Mouse (Mus musculus) embryo, embryonic 10.5 days (tissue): ENCODE measurements around the gene Macrod1.
"Not testable (repeated sequence)": the region's sequence is repeated elsewhere in the genome, so short reads cannot be mapped to it uniquely, and the experiment has no call there.

Experiments used
- DNase-seq: peaks from one replicate; pipeline ENCODE4 v3.0.0-alpha.2; 2015; ENCODE audit warnings: low spot score

The Macrod1 gene

GRCm38 (mm10) chr19:7057126-7057721 is 614 bp downstream of the Macrod1 start:
- no peak for DNase-seq

DNA sequence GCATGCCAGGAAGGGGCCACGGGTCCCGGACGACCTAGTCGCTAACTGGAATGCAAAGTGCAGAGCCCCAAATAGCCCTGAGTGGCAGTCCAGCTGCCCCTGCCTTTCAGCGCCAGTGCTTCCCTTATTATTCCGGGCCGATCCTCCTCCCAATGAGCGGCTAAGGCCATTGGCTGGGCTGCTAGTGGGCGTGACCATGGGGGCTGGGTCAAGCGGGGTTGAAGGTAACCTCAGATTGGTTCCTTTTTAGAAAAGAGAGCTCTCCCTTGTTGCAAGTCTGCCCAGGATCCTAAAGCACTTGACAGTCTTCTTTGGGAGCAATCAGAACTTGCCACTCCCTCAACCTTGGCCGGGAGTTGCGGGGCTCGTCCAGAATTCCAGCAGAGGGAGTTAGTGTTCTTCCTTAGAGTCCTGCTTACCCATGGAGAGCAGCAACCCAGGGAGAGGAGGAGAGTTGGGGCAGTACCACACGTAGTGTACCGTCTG is 1.2 kb downstream of the Macrod1 start:
- DNase-seq: peak; percentile 96

GRCm38 (mm10) chr19:7058541-7058940 is 1.9 kb downstream of the Macrod1 start:
- no peak for DNase-seq

GRCm38 (mm10) chr19:7062110-7062509 is 5.5 kb downstream of the Macrod1 start:
- DNase-seq: no peak

DNA sequence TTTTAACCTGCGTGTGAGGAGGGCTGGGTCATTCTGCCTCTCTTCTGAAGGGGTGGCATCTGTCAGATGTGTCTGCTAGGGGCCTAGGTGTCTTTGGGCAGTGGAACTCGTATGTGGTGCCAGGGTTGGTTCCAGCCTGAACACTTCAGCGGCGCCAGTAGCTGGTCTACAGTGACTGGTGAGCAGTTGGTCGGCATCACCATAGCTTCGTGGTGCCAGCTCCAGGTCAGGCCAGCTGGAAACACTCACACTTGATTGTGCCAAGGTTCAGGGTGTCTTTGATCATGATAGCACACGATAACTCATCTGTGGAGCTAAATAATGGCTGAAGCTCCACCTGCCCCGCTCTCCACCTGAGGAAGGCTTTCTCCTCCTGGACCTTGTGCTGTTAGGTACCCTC is 6.3 kb downstream of the Macrod1 start:
- no peak for DNase-seq

DNA sequence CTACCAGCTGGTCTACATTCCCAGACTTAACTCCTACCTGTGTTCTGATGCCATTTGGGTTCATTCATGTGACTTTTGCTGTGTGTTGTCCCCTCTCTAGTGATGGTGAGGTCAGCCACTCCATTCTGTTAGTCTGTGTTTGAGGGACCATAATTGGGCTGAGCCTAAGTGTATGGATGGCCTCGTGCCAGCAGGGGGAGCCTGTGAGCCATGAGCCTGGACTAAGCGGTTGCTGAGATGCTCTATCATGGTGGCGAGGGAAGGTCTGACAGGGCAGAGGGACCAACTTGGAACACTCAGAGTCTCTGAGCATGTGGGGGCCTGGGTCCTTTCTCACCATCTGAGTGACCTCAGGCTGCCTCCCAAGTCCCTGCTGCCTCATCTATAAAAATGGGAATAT is 8.0 kb downstream of the Macrod1 start:
- peak; percentile 93 for DNase-seq

GRCm38 (mm10) chr19:7066034-7066827 is 9.6 kb downstream of the Macrod1 start:
- DNase-seq: peak; percentile 81

GRCm38 (mm10) chr19:7066828-7067342 is 10.3 kb downstream of the Macrod1 start:
- DNase-seq: no peak

DNA sequence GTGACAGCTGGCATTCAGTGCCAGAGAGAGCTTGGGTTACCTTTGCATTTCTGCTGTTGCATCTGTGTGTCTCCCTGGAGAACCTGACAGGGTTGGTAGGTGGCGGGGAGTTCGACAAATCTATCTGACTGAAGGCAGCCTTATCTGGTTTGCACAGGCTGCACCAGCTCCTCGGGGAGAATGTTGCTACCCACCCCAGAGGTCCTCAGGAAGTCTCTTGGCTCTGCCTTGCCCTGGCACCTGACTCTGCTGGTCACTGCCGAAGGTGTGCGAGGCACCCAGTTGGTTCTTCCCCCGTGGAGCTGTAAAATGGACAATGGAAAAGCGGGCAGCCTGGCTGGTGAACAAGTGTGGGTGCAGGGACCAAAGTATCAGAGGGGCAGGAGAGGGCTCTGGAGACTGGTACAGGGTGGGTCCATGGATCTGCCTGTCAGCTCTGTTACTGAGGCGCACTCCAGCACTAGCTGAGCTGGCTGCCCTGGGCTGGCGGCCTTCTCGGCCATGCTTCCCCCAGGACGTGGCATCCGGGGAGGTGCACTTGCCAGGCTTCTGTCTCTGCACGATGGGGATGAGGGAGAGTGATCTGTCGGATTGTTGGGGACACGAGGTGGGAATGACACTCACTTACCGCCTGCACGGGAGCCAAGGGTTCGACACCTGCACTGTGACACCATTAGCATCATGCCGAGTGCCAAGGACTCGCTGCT is 10.9 kb downstream of the Macrod1 start:
- DNase-seq: no peak

DNA sequence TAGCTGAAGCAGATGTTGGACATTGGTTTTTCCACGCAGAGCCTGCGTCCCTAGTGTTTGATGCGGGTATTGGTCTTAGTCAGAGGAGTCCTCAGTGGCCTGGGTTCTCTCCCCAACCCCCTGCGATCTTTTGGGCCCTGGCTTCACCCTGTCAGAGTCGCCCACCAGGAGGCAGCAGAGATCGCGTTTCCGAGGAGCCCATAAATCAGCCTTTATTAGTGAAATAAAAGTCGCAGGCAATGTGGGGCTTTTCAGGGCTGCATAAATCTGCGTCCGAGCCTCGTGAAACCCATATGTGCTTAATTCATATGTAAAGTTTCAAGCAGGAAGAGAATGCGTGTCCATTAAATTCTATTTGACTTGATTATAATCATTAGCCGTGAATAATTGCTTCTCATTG is 11.5 kb downstream of the Macrod1 start:
- peak; percentile 91 for DNase-seq

DNA sequence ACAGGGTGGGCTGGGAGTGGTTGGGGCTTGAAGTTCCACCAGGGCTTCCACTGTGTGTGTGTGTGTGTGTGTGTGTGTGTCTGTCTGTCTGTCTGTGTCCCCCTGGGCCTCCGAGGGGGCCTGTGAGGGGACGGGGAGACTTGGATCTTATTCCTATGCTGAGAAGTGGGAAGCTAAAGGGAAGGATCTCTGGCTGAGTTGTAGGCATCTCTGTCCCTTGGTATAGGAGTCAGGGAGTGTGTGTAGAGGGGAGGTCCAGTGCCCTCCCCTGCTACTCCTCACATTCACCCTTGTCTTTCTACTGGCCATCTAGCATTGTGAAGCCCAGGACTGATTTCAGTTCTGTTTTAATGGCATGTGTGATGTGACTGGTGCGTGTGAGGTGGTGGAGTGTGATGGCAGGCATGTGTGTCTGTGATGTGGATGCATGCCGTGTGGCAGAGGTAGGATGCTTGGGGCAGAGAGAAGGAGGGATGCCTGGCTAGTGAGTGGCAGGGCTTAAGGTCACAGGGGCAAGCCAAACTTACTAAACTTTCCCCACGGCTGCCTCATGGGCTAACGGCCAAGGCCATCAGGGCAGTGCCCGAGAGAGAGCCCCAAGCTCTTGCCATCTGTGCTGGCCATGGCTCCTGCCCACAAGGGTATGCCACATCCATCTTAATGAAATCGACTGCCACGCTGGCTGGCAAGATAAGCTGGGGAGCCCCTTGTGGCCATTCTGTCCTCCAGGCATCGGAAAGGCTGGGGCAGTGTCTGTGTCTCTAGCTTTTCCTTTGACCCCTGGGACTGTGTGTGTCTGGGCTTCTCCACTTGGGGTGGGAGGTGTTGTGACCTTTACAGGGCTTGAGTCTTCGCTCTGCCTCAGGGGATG is 12.3 kb downstream of the Macrod1 start:
- peak; percentile 64 for DNase-seq

DNA sequence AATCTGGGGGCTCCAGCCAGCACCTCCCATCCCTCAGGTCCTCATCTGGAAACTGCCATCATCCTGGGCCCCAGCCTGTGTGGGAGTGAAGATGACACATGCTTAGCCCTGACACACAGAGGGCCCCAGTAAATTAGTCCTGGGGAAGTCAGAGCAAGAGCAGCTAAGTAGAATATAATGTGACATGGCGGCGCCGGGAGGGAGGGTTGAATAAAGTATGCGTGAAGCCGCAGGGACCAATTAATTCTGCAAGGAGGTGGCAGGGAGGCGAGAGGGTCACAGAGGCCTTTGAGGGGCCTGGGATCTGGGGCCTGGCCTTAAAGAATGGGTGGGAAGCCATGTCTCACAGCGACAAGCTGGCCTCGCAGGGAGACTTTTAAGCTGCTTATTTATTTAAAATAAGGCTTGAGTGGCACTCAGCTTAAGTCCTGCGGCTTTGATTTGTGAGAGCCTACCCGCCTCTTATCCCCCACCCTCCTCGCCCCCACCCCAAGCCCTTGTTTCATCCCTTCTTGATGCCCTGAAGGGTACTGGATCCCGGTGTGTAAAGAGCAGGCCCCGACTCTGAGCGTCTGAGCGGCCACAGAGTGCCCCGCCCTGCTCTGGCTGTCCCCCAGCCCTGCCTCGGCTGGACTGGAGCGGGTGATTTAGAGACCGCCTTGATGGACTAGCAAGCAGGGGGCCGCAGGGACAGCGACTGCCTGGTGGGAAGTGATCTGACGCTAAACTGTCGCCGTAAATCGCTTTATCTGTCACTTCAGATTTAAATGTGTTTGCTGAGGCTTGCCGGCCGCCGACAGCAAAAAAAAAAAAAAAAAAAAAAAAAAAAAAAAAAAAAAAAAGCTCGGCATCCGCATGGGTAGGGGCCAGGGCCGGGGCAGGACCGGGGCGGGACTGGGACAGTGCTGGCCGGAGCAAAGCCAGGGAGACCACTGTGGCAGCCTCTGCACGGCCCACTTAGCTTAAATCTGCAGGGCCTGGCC is 13.5 kb downstream of the Macrod1 start:
- DNase-seq: peak; percentile 83

DNA sequence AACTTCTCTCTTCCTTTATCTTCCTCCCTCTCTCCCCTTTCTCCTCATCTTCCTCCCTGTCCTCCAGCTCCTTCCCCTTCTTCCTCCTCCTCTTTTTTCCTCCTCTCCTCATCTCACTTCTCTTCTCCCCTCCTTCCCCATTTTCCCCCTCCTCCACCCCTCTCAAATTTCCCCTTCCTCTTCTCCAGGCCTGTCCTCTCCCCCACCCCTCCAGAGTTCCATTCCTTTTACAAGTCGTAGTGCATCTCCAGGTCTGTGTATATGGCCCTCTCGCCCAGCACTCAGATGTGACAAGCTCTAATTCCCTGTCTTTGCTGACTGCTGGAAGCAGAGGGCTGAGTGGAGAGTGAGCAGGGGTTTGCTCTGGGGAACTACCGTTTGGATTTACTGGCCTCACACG is 14.2 kb downstream of the Macrod1 start:
- DNase-seq: peak; percentile 53

DNA sequence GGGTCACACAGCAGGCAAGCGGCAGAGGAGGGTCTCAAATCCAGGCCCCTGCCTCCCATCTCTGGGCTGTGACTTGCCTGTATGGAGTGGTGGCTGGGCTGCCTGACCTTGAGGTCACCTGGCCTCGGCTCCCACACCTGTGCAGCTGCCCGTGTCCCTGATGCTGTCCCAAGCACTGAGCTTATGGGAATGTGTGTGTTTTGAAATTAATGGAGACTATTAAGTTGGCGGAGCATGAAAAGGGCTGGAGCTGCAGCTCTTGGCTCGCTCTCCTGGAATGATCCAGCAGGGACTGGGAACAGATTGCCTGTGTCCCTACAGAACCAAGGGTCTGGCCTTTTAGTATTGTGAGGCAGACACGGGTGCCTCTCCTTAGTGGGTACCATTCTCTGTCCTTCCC is 15.6 kb downstream of the Macrod1 start:
- DNase-seq: no peak

DNA sequence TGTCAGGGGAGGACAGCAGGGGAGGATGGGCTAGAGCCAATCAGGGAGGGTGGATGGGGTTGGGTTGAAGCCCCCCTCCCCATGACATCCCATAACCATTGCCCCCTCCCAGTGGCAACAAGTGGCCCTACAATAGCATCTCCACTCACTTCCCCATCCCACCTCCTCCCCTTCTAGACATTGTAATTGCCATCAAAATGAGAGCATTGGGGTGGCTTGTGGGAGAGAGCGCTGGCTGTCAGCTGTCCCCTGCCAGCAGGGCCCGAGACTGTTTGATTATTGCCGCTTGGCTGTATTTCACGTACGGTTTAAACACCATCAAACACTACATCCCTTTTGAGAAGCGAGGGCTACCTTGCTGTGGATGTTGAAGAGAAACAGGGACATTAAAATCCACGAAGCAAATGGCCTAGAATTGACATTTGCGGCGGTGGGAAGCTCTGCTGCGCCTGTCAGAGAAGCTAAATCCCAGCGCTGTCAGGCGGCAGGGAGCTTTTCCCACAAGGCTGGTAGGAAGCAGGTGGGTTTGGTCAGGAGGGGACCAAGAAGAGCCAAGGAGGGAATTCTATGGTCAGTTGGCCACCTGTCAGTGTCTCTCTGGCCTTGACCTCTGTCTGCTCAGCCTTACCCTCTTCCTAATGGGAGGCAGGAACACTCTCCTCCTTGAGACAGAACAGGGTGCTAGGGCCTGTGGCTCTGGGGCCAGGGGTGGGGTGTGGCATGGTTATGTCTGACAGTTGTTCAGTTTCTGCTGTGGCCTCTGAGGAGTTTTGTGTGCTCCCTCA is 17.6 kb downstream of the Macrod1 start:
- no peak for DNase-seq

DNA sequence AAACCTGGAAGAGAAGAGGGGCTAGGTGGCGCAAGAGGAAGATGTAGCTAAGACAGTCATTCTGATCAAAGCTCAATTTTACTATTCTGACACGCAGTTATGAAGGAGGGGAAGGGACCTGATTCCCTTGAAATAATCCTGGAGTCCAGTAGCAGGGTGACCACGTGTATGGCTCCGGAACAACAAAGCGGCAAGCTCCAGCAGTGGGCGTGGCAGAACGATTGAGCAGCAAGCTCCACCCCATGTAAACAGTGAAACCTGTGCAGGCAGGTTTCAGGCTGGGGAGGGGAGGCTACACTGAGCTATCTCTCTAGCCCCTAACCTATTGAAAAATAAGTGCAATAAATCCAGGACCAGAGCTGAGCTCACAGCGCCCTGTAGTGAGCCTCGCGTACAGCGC is 18.7 kb downstream of the Macrod1 start:
- DNase-seq: not testable (repeated sequence)

DNA sequence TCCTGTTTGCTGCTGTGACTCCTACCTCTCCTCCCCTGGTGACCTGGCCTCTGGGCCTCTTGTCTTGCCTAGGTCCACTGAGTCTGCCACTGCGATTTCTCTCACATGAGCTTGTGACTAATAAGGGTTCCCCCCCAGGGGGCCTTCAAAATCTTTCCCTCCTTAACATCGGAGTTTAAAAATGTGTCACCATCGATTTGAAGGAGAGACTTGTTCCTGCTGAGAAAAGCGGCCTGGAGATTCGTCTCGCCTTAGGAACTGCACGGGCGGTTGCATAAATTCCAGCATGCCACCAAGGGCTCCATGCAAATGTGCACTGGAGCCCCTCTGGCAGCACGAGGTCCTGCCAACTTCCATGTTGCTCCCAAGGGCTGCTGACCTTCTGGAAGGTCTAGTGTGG is 21.1 kb downstream of the Macrod1 start:
- DNase-seq: no peak

DNA sequence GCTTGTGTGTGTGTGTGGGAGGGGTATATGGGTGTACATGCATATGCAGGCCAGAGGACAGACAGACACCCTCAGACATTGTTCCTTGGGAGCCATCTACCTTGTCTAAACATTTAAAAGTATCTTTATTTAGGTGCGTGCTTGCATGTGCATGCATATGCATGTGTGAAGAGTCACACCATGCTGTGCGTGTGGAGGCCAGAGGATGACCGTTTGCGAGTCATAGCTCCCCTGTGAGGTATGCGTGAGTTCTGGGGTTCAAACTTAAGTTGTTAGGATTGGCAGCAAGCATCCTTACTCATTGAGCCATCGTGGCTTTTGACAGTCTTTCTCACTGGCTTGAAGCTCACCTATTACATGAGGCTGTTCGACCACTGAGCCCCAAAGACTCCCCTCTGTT is 21.7 kb downstream of the Macrod1 start:
- DNase-seq: no peak

DNA sequence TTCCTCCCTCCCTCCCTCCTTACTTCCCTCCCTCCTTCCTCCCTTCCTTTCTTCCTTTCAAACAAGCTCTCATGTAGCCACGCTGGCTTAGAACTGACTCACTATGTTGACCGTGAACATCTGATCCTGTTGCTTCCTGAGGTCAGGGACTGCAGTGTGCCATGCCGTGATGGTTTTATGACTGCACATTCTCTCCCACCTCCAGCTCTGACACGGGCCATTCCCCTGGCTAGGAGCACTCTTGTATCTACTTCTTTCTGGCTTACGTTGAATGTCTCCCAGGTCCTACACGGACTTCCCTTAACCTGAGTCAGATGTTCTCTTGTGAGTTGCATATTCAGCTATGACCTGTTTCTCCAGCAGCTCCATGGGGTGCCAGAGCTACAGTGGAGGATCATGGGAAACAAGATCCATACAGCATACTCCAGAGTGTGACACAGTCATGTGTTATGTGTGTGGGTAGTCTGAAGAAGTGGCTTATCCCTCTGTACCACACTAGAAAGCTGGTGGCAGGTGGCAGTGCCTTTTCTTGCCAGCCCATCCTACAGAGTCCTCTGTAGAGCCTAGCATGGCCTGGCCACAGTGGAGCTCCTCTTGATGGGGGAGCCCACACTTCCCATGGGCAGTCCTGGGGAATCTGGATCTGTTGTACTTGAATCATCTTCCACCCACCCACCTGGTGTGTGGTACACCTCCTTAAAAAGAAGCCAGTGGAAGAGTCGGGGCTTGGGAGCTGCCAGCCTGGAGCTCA is 25.1 kb downstream of the Macrod1 start:
- DNase-seq: no peak
